In the genomic region with DNA sequence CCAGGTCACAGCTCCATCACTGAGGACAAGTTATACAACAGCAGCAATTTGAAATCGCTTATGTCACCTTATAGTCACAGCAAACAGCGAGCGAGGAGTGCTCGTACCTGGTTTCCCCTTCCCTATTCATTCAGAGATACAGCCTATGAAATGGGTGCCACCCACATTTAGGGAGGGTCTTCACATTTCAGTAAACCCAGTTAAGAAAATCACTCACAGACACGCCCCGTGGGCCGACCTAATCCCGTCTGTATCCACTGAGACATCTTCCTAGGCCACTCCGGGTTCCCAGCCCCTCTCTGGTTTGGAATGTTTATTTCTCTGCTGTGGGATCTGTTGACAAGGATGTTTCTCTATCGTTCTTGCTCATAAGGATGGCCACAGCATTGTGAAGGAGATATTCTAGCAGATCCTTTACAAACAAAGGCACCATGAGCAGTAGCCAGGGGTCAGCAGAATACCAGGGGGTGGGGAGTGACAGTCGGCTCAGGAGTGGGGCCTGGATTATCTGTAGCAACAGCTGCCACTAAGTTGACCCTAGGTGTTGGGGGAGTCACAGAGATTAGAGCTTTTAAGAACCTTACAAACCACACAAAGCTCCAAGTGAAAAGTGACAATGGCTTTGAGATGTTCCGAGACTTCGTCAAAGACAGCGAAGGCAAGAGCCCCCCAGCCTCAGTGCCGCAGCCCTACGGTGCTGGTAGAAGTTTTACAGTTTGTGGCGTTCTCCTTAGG, we compare ENCODE assay signal across 12 mouse cellular contexts. TPM values are rescaled to one million over a fixed set of nuclear protein-coding genes. Genes with fewer than 3 reads are reported as not detected.
DNase-seq lines count a peak whose midpoint lies in the region; ATAC-seq and TF ChIP-seq lines count a peak whose summit lies in the region.
"Had no signal": no experiment of that assay in that cellular context is flagged by ENCODE, and none has a peak within 500 bp of the region (broad histone marks: within the 10 kb centered on the region; RNA-seq: fewer than 3 reads in every experiment).

No protein-coding gene starts in this region.

- no peak for TF ChIP-seq CTCF in cerebellum, adult 2 months (IDR thresholded peaks at IDR 0.05; ENCODE audit: borderline replicate concordance, insufficient read depth, low read depth, low read length)
- TF ChIP-seq CTCF in MEL (IDR thresholded peaks at IDR 0.05 in 2 of 3, conservative IDR thresholded peaks at IDR 0.05 in 1 of 3; ENCODE audit: control insufficient read depth in 1 of 3, insufficient read depth in 1 of 3, low read depth in 2 of 3, low read length in 3 of 3, poor library complexity in 1 of 3, severe bottlenecking in 1 of 3) = no peak

- no peak overlapping the region for H3K27ac ChIP-seq in cerebellum, adult 2 months (ENCODE audit: insufficient read depth, low read length)
- H3K27ac ChIP-seq in MEL (ENCODE audit: control insufficient read depth, low read depth, low read length) = no peak overlapping the region
- H3K27ac ChIP-seq in forebrain, embryonic 14.5 days (ENCODE audit: low read depth, low read length) = no peak overlapping the region
- H3K27ac ChIP-seq in midbrain, embryonic 11.5 days (ENCODE audit: low read depth, low read length) = no peak overlapping the region
- H3K27ac ChIP-seq: lung, embryonic 15.5 days had no signal

- H3K27me3 ChIP-seq in cerebellum, adult 2 months (ENCODE audit: control insufficient read depth, insufficient read depth, low read length) = no peaks in the 10 kb centered on the region
- H3K27me3 ChIP-seq in MEL (ENCODE audit: control insufficient read depth in 1 of 2, insufficient read depth in 2 of 2, low read length in 2 of 2) = no peaks in the 10 kb centered on the region
- H3K27me3 ChIP-seq in forebrain, embryonic 14.5 days (replicated peaks; ENCODE audit: control insufficient read depth, insufficient read depth, low read length) = no peaks in the 10 kb centered on the region
- no peaks in the 10 kb centered on the region for H3K27me3 ChIP-seq in midbrain, embryonic 11.5 days (ENCODE audit: control insufficient read depth, insufficient read depth, low read length)
- H3K27me3 ChIP-seq: lung, embryonic 15.5 days had no signal

- no peak for DNase-seq in cerebellum, adult 2 months
- DNase-seq in cerebellum, adult 8-10 months = no peak
- no peak for DNase-seq in MEL (ENCODE audit: low read depth, low spot score)
- no peak for DNase-seq in forebrain, embryonic 14.5 days (ENCODE audit: low spot score)
- no peak for DNase-seq in midbrain, embryonic 11.5 days (ENCODE audit: low spot score, missing footprints)
- no peak for DNase-seq in T-cell, adult 2 months (ENCODE audit: low spot score)
- no peak for DNase-seq in left cerebral cortex, adult 11 months (ENCODE audit: low spot score)
- DNase-seq in kidney, postnatal 4 days = no peak
- DNase-seq: thymus, postnatal 4 days had no signal

- no peak for TF ChIP-seq RAD21 in MEL (IDR thresholded peaks at IDR 0.05; ENCODE audit: low read depth, low read length)

- WGBS in cerebellum, adult 2 months = 58% methylated on average over 17 of the region's 17 CpGs
- 54% methylated on average over 17 of the region's 17 CpGs for WGBS in forebrain, embryonic 14.5 days
- WGBS in midbrain, embryonic 11.5 days = 35% methylated on average over 17 of the region's 17 CpGs

- no peaks in the 10 kb centered on the region for H3K4me1 ChIP-seq in cerebellum, adult 2 months (ENCODE audit: control insufficient read depth, insufficient read depth, low read length)
- peaks cover 0 to 9% of the 10 kb centered on the region in 2 experiments; a peak in 2 of 4 replicates for H3K4me1 ChIP-seq in MEL (ENCODE audit: control insufficient read depth in 1 of 2, insufficient read depth in 2 of 2, low read length in 2 of 2)
- H3K4me1 ChIP-seq in forebrain, embryonic 14.5 days (ENCODE audit: control insufficient read depth, insufficient read depth, low read length) = peaks cover 14% of the 10 kb centered on the region
- H3K4me1 ChIP-seq in midbrain, embryonic 11.5 days (ENCODE audit: control insufficient read depth, insufficient read depth, low read length) = peaks cover 12% of the 10 kb centered on the region

- no peaks in the 10 kb centered on the region for H3K9me3 ChIP-seq in MEL (replicated peaks; ENCODE audit: insufficient read depth, low read length)
- H3K9me3 ChIP-seq in forebrain, embryonic 14.5 days (replicated peaks; ENCODE audit: control insufficient read depth, low read length) = no peaks in the 10 kb centered on the region
- no peaks in the 10 kb centered on the region for H3K9me3 ChIP-seq in midbrain, embryonic 11.5 days (ENCODE audit: control insufficient read depth, low read length)
- H3K9me3 ChIP-seq: lung, embryonic 15.5 days had no signal

- peak overlapping the region; percentile 73 for H3K4me2 ChIP-seq in forebrain, embryonic 14.5 days (ENCODE audit: low read length)
- peak overlapping the region; percentile 69; the same call in 1 of the 2 replicates for H3K4me2 ChIP-seq in midbrain, embryonic 11.5 days

- no peak for TF ChIP-seq EP300 in MEL (IDR thresholded peaks at IDR 0.05; ENCODE audit: low read depth in 1 of 2, low read length in 2 of 2)

- peaks cover 9% of the 10 kb centered on the region; the same call in 1 of the 2 replicates for H3K79me2 ChIP-seq in MEL (ENCODE audit: control insufficient read depth, insufficient read depth, low read length, poor library complexity)

- peaks cover 0 to 4% of the 10 kb centered on the region in 2 experiments; a peak in 3 of 4 replicates for H3K36me3 ChIP-seq in MEL (ENCODE audit: control insufficient read depth in 1 of 2, insufficient read depth in 2 of 2, low read length in 2 of 2)
- H3K36me3 ChIP-seq in forebrain, embryonic 14.5 days (ENCODE audit: control insufficient read depth, insufficient read depth, low read length) = 0 out of 2 replicates have a peak, but pooled peaks cover 7% of the 10 kb centered on the region
- H3K36me3 ChIP-seq in midbrain, embryonic 11.5 days (ENCODE audit: control insufficient read depth, insufficient read depth, low read length) = no peaks in the 10 kb centered on the region
- H3K36me3 ChIP-seq: lung, embryonic 15.5 days had no signal

- H3K4me3 ChIP-seq in cerebellum, adult 2 months (replicated peaks; ENCODE audit: insufficient read depth, low read depth, low read length) = peak overlapping the region; percentile 12
- no peak overlapping the region for H3K4me3 ChIP-seq in MEL (ENCODE audit: control insufficient read depth in 1 of 2, insufficient read depth in 1 of 2, low read depth in 2 of 2, low read length in 2 of 2)
- H3K4me3 ChIP-seq in forebrain, embryonic 14.5 days (ENCODE audit: low read depth, low read length) = no peak overlapping the region
- H3K4me3 ChIP-seq in midbrain, embryonic 11.5 days (ENCODE audit: low read depth, low read length) = peak overlapping the region; percentile 53; the same call in 1 of the 2 replicates

- no peak for ATAC-seq in forebrain, embryonic 14.5 days
- no peak for ATAC-seq in midbrain, embryonic 11.5 days (ENCODE audit: low FRiP score)
- ATAC-seq: inflammation-experienced regulatory T-cells, adult 6 months had no signal

- TF ChIP-seq POLR2A in cerebellum, adult 2 months (IDR thresholded peaks at IDR 0.05; ENCODE audit: borderline replicate concordance, insufficient read depth, low read length) = no peak
- TF ChIP-seq POLR2A in MEL (IDR thresholded peaks at IDR 0.05; ENCODE audit: control insufficient read depth in 1 of 2, insufficient read depth in 1 of 2, low read depth in 1 of 2, low read length in 2 of 2, poor library complexity in 1 of 2) = no peak

- H3K9ac ChIP-seq in MEL (ENCODE audit: control insufficient read depth, low read depth, low read length, poor library complexity, severe bottlenecking) = no peak overlapping the region
- H3K9ac ChIP-seq in forebrain, embryonic 14.5 days (ENCODE audit: low read length) = peak overlapping the region; percentile 81; the same call in 1 of the 2 replicates
- H3K9ac ChIP-seq in midbrain, embryonic 11.5 days (ENCODE audit: low read length) = no peak overlapping the region

TF ChIP-seq in MEL, 35 proteins besides CTCF, POLR2A, EP300 and RAD21:
- no peak for TF ChIP-seq MYC (IDR thresholded peaks at IDR 0.05; ENCODE audit: low read depth, low read length)
- TF ChIP-seq USF2 (IDR thresholded peaks at IDR 0.05; ENCODE audit: borderline replicate concordance in 1 of 2, insufficient read depth in 1 of 2, low read depth in 1 of 2, low read length in 2 of 2) = no peak
- 0 out of 2 replicates have a peak, but pooled peaks have one; percentile 9 for TF ChIP-seq NRF1 (IDR thresholded peaks at IDR 0.05; ENCODE audit: insufficient read depth, low read depth, low read length, poor library complexity, severe bottlenecking)
- TF ChIP-seq POLR2AphosphoS5 (IDR thresholded peaks at IDR 0.05; ENCODE audit: borderline replicate concordance, low read depth, low read length) = no peak
- TF ChIP-seq POLR2AphosphoS2 (IDR thresholded peaks at IDR 0.05; ENCODE audit: low read length) = no peak

RNA-seq across cellular contexts. Expression of gene Tmem106c, which starts 1.5 kb away (rescaled TPM):
- polyA plus RNA-seq in cerebellum, adult 2 months (2012; rRNA removed) = 74.1 and 74.5 TPM in 2 replicates
- total RNA-seq in MEL (2012; rRNA removed) = 54.3 and 57.9 TPM in 2 replicates
- polyA plus RNA-seq in MEL (2012; ENCODE audit: insufficient read depth in 1 of 2, insufficient read length in 2 of 2, low read depth in 1 of 2, low replicate concordance in 2 of 2, missing spikeins in 1 of 2) = 100 to 1,000 TPM in 1 of 2 experiments, not detected in 1; 121 TPM
- 71.7 and 75.2 TPM in 2 replicates for polyA plus RNA-seq in forebrain, embryonic 14.5 days (2014; fragmentation: Nextera tagmentation; extraction: Ambion mirVana)
- 60.4 and 62.7 TPM in 2 replicates for polyA plus RNA-seq in midbrain, embryonic 11.5 days (2014; fragmentation: Nextera tagmentation; extraction: Ambion mirVana)

RNA-seq across cellular contexts. Expression of gene Col2a1, which starts 39.0 kb away (rescaled TPM):
- 2.2 and 2.4 TPM in 2 replicates for polyA plus RNA-seq in cerebellum, adult 2 months (2012; rRNA removed)
- total RNA-seq in MEL (2012; rRNA removed) = 0.04 TPM in 1 of 2 replicates, not detected in the other
- polyA plus RNA-seq in MEL (2012; ENCODE audit: insufficient read depth in 1 of 2, insufficient read length in 2 of 2, low read depth in 1 of 2, low replicate concordance in 2 of 2, missing spikeins in 1 of 2) = under 1 TPM in 1 of 2 experiments, not detected in 1; 0.04 TPM
- 19.4 and 23.9 TPM in 2 replicates for polyA plus RNA-seq in forebrain, embryonic 14.5 days (2014; fragmentation: Nextera tagmentation; extraction: Ambion mirVana)
- polyA plus RNA-seq in midbrain, embryonic 11.5 days (2014; fragmentation: Nextera tagmentation; extraction: Ambion mirVana) = 94.5 and 94.6 TPM in 2 replicates
- polyA plus RNA-seq: inflammation-experienced regulatory T-cells, adult 6 months; large intestine, adult 2 months had no signal

RNA-seq across cellular contexts. Expression of gene Vdr, which starts 55.0 kb away (rescaled TPM):
- polyA plus RNA-seq in cerebellum, adult 2 months (2012; rRNA removed) = 0.41 and 0.46 TPM in 2 replicates
- total RNA-seq in MEL (2012; rRNA removed) = 0.54 and 0.69 TPM in 2 replicates
- 1 to 10 TPM in 1 of 2 experiments, not detected in 1; 1.9 TPM for polyA plus RNA-seq in MEL (2012; ENCODE audit: insufficient read depth in 1 of 2, insufficient read length in 2 of 2, low read depth in 1 of 2, low replicate concordance in 2 of 2, missing spikeins in 1 of 2)
- polyA plus RNA-seq in forebrain, embryonic 14.5 days (2014; fragmentation: Nextera tagmentation; extraction: Ambion mirVana) = 0.20 TPM in 1 of 2 replicates, not detected in the other
- polyA plus RNA-seq in midbrain, embryonic 11.5 days (2014; fragmentation: Nextera tagmentation; extraction: Ambion mirVana) = 0.10 and 0.38 TPM in 2 replicates

Comparison
In these comparisons a context has a peak if more than half of its experiments do, and no peak if none do; other contexts are left out.
1. H3K4me3 ChIP-seq: peak in cerebellum, adult 2 months (single experiment) and midbrain, embryonic 11.5 days (single experiment); none in MEL (0 of 2) and forebrain, embryonic 14.5 days (single experiment).